Mouse (Mus musculus): Measurements from ENCODE around the gene Rnf111. TPM values are rescaled to one million over a fixed set of nuclear protein-coding genes. Genes with fewer than 3 reads are reported as not detected.

The Rnf111 gene
- polyA plus RNA-seq, 1 experiment from 2014 or later, result 26.3 TPM

- H3K36me3 ChIP-seq (ENCODE audit: control insufficient read depth, insufficient read depth, low read length), result peaks cover 44% of the 10 kb centered on the region
- DNase-seq (ENCODE audit: low spot score), result no peak
- ATAC-seq, result no peak
- no peak overlapping the region for H3K9ac ChIP-seq (ENCODE audit: low read length)
- WGBS, result 94% methylated on average over 2 of the region's 2 CpGs
- 0 out of 2 replicates have a peak, but pooled peaks cover 3% of the 10 kb centered on the region for H3K4me1 ChIP-seq (ENCODE audit: control insufficient read depth, insufficient read depth, low read length)
- no peaks in the 10 kb centered on the region for H3K27me3 ChIP-seq (replicated peaks; ENCODE audit: control insufficient read depth, insufficient read depth, low read length)
- H3K27ac ChIP-seq (ENCODE audit: low read depth, low read length), result no peak overlapping the region
- no peaks in the 10 kb centered on the region for H3K9me3 ChIP-seq (replicated peaks; ENCODE audit: control insufficient read depth, low read length)
- no peak overlapping the region for H3K4me2 ChIP-seq (ENCODE audit: low read length)
- no peak overlapping the region for H3K4me3 ChIP-seq (ENCODE audit: low read depth, low read length)
These were observed 80.9 kb downstream of the Rnf111 start for GRCm38 (mm10) chr9:70422661-70423060.

GRCm38 (mm10) chr9:70421257-70422056 lies 82.1 kb downstream of the Rnf111 start, which contains the start of gene Ccnb2:
Gene Ccnb2, minus strand, starts transcription at chr9:70421547.
- DNase-seq (ENCODE audit: low spot score) (peak; percentile 97), ATAC-seq (peak; percentile 97)
- H3K9me3 ChIP-seq (replicated peaks; ENCODE audit: control insufficient read depth, low read length), result no peaks in the 10 kb centered on the region
- peaks cover 38% of the 10 kb centered on the region for H3K36me3 ChIP-seq (ENCODE audit: control insufficient read depth, insufficient read depth, low read length)
- no peaks in the 10 kb centered on the region for H3K27me3 ChIP-seq (replicated peaks; ENCODE audit: control insufficient read depth, insufficient read depth, low read length)
- H3K9ac ChIP-seq (ENCODE audit: low read length), result peak within 1 kb of the TSS; percentile 64
- peak within 1 kb of the TSS; percentile 81 for H3K4me2 ChIP-seq (ENCODE audit: low read length)
- peak within 1 kb of the TSS; percentile 22; the same call in 1 of the 2 replicates for H3K27ac ChIP-seq (ENCODE audit: low read depth, low read length)
- 0 out of 2 replicates have a peak, but pooled peaks cover 3% of the 10 kb centered on the region for H3K4me1 ChIP-seq (ENCODE audit: control insufficient read depth, insufficient read depth, low read length)
- 4% methylated on average over 45 of the region's 45 CpGs for WGBS
- peak within 1 kb of the TSS; percentile 49 for H3K4me3 ChIP-seq (ENCODE audit: low read depth, low read length)

GRCm38 (mm10) chr9:70416412-70416811 lies 87.1 kb downstream of the Rnf111 start:
- Histone ChIP-seq H3K36me3 (ENCODE audit: control insufficient read depth, insufficient read depth, low read length) (peaks cover 54% of the 10 kb centered on the region), H3K27ac (ENCODE audit: low read depth, low read length) (no peak overlapping the region), H3K4me3 (ENCODE audit: low read depth, low read length) (no peak overlapping the region), H3K4me1 (ENCODE audit: control insufficient read depth, insufficient read depth, low read length) (0 out of 2 replicates have a peak, but pooled peaks cover 3% of the 10 kb centered on the region), H3K9me3 (replicated peaks; ENCODE audit: control insufficient read depth, low read length) (no peaks in the 10 kb centered on the region), H3K4me2 (ENCODE audit: low read length) (no peak overlapping the region), H3K9ac (ENCODE audit: low read length) (no peak overlapping the region), H3K27me3 (replicated peaks; ENCODE audit: control insufficient read depth, insufficient read depth, low read length) (no peaks in the 10 kb centered on the region)
- ATAC-seq, result no peak
- 85% methylated on average over 3 of the region's 3 CpGs for WGBS
- no peak for DNase-seq (ENCODE audit: low spot score)

- no peak overlapping the region for H3K9ac ChIP-seq (ENCODE audit: low read length)
- ATAC-seq (no peak), DNase-seq (ENCODE audit: low spot score) (no peak)
- no peaks in the 10 kb centered on the region for H3K27me3 ChIP-seq (replicated peaks; ENCODE audit: control insufficient read depth, insufficient read depth, low read length)
- peaks cover 79% of the 10 kb centered on the region for H3K36me3 ChIP-seq (ENCODE audit: control insufficient read depth, insufficient read depth, low read length)
- WGBS, result 91% methylated on average over 7 of the region's 7 CpGs
- H3K4me2 ChIP-seq (ENCODE audit: low read length), result no peak overlapping the region
- H3K4me3 ChIP-seq (ENCODE audit: low read depth, low read length), result no peak overlapping the region
- no peaks in the 10 kb centered on the region for H3K4me1 ChIP-seq (ENCODE audit: control insufficient read depth, insufficient read depth, low read length)
- no peak overlapping the region for H3K27ac ChIP-seq (ENCODE audit: low read depth, low read length)
- no peaks in the 10 kb centered on the region for H3K9me3 ChIP-seq (replicated peaks; ENCODE audit: control insufficient read depth, low read length)
These were observed 90.5 kb downstream of the Rnf111 start for GRCm38 (mm10) chr9:70413038-70413437.

GRCm38 (mm10) chr9:70410668-70411067 lies 92.9 kb downstream of the Rnf111 start:
- Histone ChIP-seq H3K27ac (ENCODE audit: low read depth, low read length) (no peak overlapping the region), H3K4me2 (ENCODE audit: low read length) (no peak overlapping the region), H3K36me3 (ENCODE audit: control insufficient read depth, insufficient read depth, low read length) (peaks cover 86% of the 10 kb centered on the region), H3K4me1 (ENCODE audit: control insufficient read depth, insufficient read depth, low read length) (no peaks in the 10 kb centered on the region), H3K9me3 (replicated peaks; ENCODE audit: control insufficient read depth, low read length) (no peaks in the 10 kb centered on the region), H3K4me3 (ENCODE audit: low read depth, low read length) (no peak overlapping the region), H3K9ac (ENCODE audit: low read length) (no peak overlapping the region), H3K27me3 (replicated peaks; ENCODE audit: control insufficient read depth, insufficient read depth, low read length) (no peaks in the 10 kb centered on the region)
- WGBS, result 90% methylated on average over 11 of the region's 11 CpGs
- no peak for DNase-seq (ENCODE audit: low spot score)
- no peak for ATAC-seq

- Histone ChIP-seq H3K9me3 (replicated peaks; ENCODE audit: control insufficient read depth, low read length) (no peaks in the 10 kb centered on the region), H3K4me1 (ENCODE audit: control insufficient read depth, insufficient read depth, low read length) (no peaks in the 10 kb centered on the region), H3K36me3 (ENCODE audit: control insufficient read depth, insufficient read depth, low read length) (peaks cover 78% of the 10 kb centered on the region), H3K27me3 (replicated peaks; ENCODE audit: control insufficient read depth, insufficient read depth, low read length) (no peaks in the 10 kb centered on the region), H3K27ac (ENCODE audit: low read depth, low read length) (no peak overlapping the region), H3K9ac (ENCODE audit: low read length) (no peak overlapping the region), H3K4me3 (ENCODE audit: low read depth, low read length) (no peak overlapping the region), H3K4me2 (ENCODE audit: low read length) (no peak overlapping the region)
- ATAC-seq (no peak), DNase-seq (ENCODE audit: low spot score) (no peak)
- WGBS, result 97% methylated on average over 8 of the region's 8 CpGs
These were observed 93.8 kb downstream of the Rnf111 start for GRCm38 (mm10) chr9:70409743-70410142.

GRCm38 (mm10) chr9:70408791-70409190 lies 94.7 kb downstream of the Rnf111 start:
- Histone ChIP-seq H3K9me3 (replicated peaks; ENCODE audit: control insufficient read depth, low read length) (no peaks in the 10 kb centered on the region), H3K4me2 (ENCODE audit: low read length) (no peak overlapping the region), H3K4me3 (ENCODE audit: low read depth, low read length) (no peak overlapping the region), H3K9ac (ENCODE audit: low read length) (no peak overlapping the region), H3K4me1 (ENCODE audit: control insufficient read depth, insufficient read depth, low read length) (no peaks in the 10 kb centered on the region), H3K36me3 (ENCODE audit: control insufficient read depth, insufficient read depth, low read length) (peaks cover 69% of the 10 kb centered on the region), H3K27ac (ENCODE audit: low read depth, low read length) (no peak overlapping the region), H3K27me3 (replicated peaks; ENCODE audit: control insufficient read depth, insufficient read depth, low read length) (no peaks in the 10 kb centered on the region)
- ATAC-seq, result no peak
- 98% methylated on average over 3 of the region's 3 CpGs for WGBS
- peak; percentile 18 for DNase-seq (ENCODE audit: low spot score)

GRCm38 (mm10) chr9:70406596-70406995 lies 96.9 kb downstream of the Rnf111 start:
- peaks cover 49% of the 10 kb centered on the region for H3K36me3 ChIP-seq (ENCODE audit: control insufficient read depth, insufficient read depth, low read length)
- DNase-seq (ENCODE audit: low spot score) (no peak), ATAC-seq (no peak)
- 92% methylated on average over 3 of the region's 3 CpGs for WGBS
- no peaks in the 10 kb centered on the region for H3K27me3 ChIP-seq (replicated peaks; ENCODE audit: control insufficient read depth, insufficient read depth, low read length)
- no peaks in the 10 kb centered on the region for H3K9me3 ChIP-seq (replicated peaks; ENCODE audit: control insufficient read depth, low read length)
- no peak overlapping the region for H3K4me2 ChIP-seq (ENCODE audit: low read length)
- H3K4me1 ChIP-seq (ENCODE audit: control insufficient read depth, insufficient read depth, low read length), result no peaks in the 10 kb centered on the region
- no peak overlapping the region for H3K4me3 ChIP-seq (ENCODE audit: low read depth, low read length)
- no peak overlapping the region for H3K9ac ChIP-seq (ENCODE audit: low read length)
- no peak overlapping the region for H3K27ac ChIP-seq (ENCODE audit: low read depth, low read length)

- H3K4me3 ChIP-seq (ENCODE audit: low read depth, low read length), result no peak overlapping the region
- no peak overlapping the region for H3K9ac ChIP-seq (ENCODE audit: low read length)
- H3K4me2 ChIP-seq (ENCODE audit: low read length), result no peak overlapping the region
- H3K36me3 ChIP-seq (ENCODE audit: control insufficient read depth, insufficient read depth, low read length), result peaks cover 5% of the 10 kb centered on the region
- no peaks in the 10 kb centered on the region for H3K27me3 ChIP-seq (replicated peaks; ENCODE audit: control insufficient read depth, insufficient read depth, low read length)
- no peaks in the 10 kb centered on the region for H3K9me3 ChIP-seq (replicated peaks; ENCODE audit: control insufficient read depth, low read length)
- no peak overlapping the region for H3K27ac ChIP-seq (ENCODE audit: low read depth, low read length)
- ATAC-seq, result no peak
- WGBS, result 90% methylated on average over 8 of the region's 8 CpGs
- H3K4me1 ChIP-seq (ENCODE audit: control insufficient read depth, insufficient read depth, low read length), result no peaks in the 10 kb centered on the region
- DNase-seq (ENCODE audit: low spot score), result no peak
These were observed 101.5 kb downstream of the Rnf111 start for GRCm38 (mm10) chr9:70401937-70402539.
